Mouse (Mus musculus) megakaryocyte progenitor cell, adult 5-6 weeks (primary cell): ENCODE measurements at regions not wholly inside any gene's neighbourhood (a gene's known extent, or its start where the extent isn't known, plus 50 kb on each side); places are given as distances from the start of the nearest gene placed in this dataset.
A peak's percentile ranks its signal among the peaks of the same experiment; 100 is the strongest.
"Not testable (repeated sequence)": the region's sequence is repeated elsewhere in the genome, so short reads cannot be mapped to it uniquely, and the experiment has no call there.

ENCODE experiments used
- ATAC-seq: replicated peaks from 2 replicates; pipeline ENCODE4 v1.8.0; 2016; ENCODE audit warnings: mild to moderate bottlenecking, moderate TSS enrichment, inconsistent platforms; ENCODE audit not compliant: poor library complexity

DNA sequence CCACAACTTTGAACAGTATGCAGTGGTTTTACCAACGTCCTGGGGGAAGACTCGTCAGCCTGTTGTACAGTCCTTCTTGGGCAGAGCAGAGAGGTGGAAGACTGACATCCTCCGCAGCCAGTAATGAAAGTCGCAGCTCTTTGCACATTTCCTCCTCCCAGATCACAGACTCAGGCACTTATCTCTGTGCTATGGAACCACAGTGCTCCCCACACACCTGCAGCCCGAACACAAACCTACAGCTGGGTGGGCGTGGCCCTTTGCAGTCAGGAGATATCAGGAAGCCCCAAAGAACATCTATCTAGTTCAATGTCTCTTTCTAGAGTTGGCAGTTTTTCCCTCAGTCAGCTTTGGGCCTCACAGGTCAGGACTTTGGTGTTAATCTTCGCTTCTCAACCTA, 524.0 kb downstream of the Dad1 start:
- peak; percentile 68 for ATAC-seq

DNA sequence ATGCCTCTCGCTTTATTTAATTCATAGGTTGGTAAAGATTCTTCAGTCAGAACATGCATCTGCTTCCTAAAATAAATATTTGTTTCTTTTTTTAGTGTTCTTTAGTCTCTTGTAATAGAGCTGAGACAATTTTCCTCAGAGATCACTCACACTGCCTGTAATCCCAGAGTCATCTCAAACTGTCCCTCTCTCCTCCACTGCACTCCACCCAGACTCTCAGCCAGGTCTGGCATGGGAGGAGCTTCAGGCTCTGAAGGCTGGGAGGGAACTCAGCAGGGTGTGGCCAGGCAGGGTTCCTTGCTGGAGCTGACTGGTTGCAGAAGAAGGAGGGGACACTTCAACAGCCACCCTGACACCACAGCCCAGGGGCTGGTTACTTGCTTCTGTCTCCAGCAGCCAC, 524.8 kb downstream of the Dad1 start:
- peak; percentile 40 for ATAC-seq

DNA sequence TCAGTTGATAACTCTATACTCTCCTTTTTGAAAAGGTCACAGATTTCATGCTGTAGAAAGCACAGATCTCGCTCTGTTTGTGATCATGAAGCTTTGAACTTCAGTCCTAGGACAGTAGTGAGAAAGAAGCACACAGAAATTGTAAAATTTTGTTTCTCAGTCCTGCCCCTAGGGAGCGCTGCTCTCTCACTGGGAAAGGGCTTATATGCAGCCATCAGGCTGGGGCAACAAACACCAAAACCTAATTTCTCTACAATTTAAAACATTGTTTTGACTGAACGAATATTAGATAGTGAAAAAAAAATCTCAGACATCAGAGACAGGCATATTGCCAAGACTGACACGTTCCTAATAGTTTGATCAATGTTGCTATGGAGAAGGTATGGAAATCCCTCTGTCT, 527.0 kb downstream of the Dad1 start:
- ATAC-seq = peak; percentile 59

DNA sequence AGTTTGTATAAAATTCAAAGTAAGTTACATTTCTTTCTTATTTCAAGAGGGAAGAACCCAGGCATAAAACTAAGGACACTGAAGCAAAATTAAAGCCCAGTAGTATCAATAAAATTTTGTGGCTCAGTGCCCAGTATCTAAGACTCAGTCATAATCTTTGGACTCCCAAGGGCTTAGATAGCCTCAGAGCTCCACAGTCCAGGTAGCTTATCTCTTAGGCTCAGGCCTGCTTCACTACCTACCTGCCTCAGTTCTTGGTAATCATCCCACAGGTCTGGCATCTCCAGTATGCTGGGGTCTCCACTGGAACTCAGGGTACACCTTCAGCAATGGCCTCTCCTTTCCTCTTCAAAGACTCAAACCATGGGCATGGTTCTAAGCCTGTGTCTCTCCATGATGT, 530.3 kb downstream of the Dad1 start:
- peak; percentile 26; the same call in 1 of the 2 replicates for ATAC-seq

DNA sequence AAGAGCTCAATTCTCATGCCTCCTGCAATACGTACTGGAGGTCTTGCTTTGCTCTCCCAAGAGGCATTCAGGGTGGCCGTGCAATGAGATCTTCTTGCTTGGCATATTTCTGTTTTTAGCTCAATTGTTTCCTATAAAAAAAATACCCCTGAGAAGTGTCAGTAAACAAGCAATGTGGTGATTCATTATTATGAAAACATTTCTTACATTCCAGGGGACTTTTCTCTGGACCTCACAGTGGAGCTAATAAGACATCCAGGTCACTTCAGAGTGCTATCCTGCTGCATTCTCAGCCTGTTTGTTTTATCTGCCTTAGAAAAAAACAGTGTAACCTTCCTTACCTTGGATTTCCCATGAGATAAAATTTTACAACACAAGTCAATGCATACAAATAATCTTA, 532.0 kb downstream of the Dad1 start:
- not testable (repeated sequence) for ATAC-seq

DNA sequence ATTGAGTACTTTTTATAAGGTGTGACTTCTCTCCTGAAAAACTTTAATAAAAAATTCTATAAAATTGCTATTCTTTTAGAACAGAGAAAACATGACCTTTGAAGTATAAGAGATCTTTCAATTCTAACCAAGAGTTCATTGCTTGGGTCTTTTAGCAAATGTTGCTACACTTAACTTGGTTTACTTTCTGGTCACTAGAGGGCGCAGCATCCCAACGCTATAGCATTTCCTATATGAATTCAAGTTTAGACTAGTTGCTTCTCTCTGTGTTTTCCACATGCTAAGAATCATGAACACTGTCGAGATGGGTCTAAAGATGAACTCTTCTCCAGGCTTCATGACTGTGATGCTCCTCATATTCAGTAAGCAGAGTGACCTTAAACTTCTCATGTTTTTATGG, 544.3 kb downstream of the Dad1 start:
- peak; percentile 93 for ATAC-seq

DNA sequence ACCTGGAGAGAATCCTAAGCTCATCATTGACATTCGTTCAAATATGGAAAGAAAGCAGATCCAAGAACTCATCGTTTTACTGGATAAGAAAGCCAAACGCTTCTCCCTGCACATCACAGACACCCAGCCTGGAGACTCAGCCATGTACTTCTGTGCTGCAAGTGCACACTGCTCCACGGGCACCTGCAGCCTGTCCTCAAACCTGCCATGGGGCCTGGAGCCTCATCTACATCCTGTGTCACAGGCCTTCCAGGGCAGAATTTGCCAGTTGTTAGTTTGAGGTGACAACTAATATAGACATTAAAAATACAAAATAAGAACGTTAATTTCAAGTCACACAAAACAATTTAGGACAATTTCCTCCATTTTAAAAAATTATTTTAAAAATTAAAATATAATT, 549.6 kb downstream of the Dad1 start:
- not testable (repeated sequence) for ATAC-seq

DNA sequence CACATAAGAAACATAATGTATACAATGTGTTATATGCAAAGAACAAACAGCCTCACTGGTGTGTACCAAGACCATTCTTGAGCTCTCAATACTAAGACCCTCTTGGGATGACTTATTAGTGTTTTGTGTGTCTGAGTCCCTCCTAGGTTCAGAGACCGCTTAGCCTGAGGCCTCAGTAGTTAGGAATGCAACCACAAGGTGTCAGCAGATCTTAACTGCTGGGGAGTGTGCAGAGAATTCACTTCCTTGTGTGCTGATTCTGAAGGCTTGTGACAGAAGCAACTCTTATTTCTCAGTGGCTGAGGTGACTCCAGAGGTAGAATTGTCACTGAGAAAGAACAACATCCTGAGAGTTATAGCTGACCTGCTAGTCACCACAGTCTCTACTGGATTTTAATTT, 550.3 kb downstream of the Dad1 start:
- peak; percentile 77 for ATAC-seq

DNA sequence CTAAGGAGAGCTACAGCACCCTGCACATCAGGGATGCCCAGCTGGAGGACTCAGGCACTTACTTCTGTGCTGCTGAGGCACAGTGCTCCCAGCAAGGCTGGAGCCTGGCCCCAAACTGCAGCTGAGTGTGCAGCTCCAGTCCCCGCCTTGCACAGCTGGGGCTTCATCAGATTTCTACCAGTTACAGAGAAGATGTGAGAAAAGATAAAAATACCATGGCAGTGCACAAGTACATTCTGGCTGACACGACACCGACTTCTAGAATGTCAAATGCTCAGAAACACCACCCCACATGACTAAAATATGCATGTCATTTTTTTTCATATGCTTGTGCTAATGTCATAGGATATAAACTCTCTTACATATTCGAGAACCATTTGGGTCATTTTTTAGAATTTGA, 569.8 kb downstream of the Dad1 start:
- not testable (repeated sequence) for ATAC-seq

DNA sequence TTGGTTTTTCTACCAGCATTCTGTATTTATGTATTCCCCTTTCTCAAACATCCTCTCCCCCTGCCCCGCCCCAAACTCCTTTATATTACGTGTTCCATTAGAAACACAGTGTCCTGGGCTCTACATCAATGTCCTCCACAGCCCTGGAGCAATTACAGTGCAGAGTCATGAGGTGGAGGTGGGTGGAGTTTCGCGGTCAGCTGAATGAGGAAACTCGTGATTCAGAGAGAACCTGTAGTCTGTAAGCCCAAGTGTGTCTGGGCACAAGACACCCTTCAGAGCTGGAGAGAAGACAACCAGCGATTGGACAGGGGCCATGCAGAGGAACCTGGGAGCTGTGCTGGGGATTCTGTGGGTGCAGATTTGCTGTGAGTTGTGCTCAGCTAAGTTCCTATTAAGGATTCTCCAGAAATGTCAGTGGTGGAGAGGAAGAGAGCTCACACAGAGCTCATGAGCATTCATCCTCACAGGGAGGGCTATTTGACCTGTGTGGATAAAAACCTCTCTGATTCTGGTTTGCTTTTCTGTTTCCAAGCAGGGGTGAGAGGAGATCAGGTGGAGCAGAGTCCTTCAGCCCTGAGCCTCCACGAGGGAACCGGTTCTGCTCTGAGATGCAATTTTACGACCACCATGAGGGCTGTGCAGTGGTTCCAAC, 570.4 kb downstream of the Dad1 start:
- ATAC-seq = peak; percentile 87

DNA sequence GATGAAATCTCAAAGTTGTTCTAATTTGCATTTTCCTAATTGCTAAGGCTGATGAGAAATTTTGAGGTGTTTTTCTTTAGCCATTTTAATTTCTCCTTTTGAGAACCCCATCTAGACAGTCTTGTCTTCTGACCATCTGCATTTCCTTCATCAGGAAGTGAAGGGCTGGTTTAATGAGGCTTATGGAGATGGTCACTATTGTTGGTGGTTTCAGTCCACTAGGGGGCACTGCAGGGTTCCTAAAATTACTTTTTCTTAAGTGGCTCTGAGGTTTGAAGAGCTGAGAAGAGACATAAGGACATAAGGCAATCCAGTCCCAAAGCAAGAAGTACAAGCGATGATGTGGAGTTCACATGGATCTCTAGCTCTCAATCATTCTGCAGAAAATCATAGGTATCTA, 571.2 kb downstream of the Dad1 start:
- ATAC-seq = peak; percentile 73

DNA sequence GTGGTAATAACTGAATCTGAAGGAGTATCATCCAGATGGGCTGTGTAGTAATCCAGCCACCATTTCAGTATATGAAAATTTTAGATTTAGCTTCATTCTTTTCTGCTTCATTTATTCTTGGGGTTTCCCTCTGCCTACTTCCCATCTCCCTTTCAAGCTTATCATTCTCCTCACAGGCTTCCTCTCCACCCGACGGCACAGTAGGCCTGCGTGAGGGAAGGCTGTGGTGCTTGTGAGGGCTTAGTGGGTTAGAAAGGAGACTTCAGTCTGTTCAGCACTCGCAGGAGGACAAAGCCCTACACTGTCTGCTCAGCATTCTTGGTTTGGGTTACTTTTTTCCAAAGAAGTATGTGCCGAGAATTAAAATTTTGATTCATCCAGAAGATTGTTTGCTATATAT, 572.6 kb downstream of the Dad1 start:
- peak; percentile 69 for ATAC-seq

DNA sequence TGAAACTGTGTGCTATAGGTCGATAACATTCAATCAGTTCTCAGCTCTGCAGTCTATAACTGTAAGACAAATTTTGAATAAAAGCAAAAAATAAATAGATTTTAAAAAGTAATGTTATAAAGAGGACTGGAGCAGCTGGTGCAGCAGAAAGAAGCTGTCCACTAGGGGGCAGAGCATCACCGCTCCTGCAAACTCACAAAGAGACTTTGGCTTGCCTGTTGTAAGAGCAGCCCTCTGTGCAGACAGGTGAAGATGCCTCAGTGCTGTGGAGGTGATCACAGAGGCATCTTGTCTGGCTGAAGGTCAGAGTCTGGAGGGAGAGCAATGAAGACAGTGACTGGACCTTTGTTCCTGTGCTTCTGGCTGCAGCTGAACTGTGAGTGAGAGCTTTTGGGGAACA, 588.2 kb downstream of the Dad1 start:
- peak; percentile 74 for ATAC-seq

DNA sequence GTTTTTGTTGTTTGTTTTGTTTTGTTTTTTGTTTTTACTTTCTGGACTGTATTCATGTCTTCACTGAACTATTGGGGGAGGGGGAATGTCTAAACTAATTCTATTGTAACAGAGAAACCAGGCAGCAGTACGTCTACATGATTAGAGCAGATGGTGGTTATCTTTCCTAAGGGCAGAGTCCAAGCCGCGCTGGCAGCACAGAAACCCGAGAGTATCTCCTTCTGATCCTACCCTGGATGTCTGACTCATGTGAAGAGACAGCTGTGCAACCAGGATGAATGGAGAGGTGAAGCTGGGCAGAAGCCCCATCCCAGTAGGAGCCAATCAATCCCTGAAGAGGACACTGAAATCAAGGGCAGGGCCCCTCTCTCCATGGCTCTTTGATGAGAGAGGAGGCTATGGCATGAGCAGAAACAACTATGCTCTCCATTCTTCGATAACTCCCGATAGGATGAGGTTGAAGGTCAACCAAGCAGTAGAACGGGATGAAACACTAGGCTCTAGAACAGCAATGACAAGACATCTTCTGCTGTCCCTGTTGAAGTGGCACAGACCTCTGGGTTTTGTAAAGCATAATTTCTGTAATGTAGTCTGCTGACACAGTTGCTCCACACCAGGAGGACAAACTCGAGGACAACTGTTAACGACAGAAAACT, 591.1 kb downstream of the Dad1 start:
- ATAC-seq = not testable (repeated sequence)

DNA sequence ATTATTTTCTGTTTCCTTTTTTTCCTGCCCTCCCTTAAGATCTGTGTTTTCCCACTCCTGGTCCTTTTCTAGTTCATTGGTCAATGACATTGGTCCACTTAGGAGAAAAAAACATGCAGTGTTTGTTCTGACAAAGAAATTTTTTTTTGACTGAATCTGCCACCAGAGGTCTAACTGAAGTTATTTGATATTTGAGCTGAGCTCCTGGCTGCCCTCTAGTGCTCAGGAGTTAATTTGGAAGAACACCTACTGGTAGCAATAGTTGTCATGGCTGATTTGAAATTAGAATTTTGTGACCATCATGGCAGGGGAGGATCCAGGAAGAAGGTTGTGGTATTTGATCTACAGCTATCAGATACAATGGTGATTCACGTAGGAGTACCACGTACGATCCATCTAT, 599.2 kb downstream of the Dad1 start:
- ATAC-seq = peak; percentile 83

DNA sequence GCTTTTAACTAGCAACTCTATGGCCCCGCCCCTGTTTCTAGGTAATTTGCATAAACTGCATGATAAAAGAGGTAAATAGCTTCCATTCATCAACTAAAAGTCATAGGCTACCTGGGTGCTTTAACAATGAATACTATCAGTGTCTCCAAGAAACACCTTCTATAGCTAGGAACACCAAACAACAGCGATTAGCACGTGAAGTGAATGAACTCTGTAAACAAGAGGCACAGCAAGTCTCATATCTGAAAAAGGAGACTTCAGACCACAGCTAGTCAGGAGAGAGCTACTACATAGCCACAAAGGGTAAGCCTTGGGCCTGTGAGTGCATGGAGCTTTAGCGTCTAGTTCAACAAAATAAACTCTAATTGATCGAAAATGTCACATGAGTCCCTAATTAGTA, 602.8 kb downstream of the Dad1 start:
- not testable (repeated sequence) for ATAC-seq

DNA sequence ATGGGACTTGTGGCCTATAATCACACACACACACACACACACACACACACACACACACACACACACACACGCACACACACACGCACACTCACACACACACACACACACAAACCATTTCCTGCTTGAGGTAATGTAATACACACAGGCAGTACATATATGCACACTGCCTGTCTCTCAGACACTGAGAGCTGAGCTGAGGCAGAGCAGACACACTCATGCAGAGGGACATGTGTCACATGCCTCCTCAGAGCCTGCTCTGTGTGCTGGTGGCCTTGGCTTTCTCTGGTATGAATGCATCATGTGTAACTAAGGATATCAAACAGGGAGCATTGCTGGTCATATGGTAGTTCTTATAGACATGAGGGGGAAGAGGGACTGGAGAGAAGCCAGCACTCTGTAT, 604.7 kb downstream of the Dad1 start:
- ATAC-seq = not testable (repeated sequence)

DNA sequence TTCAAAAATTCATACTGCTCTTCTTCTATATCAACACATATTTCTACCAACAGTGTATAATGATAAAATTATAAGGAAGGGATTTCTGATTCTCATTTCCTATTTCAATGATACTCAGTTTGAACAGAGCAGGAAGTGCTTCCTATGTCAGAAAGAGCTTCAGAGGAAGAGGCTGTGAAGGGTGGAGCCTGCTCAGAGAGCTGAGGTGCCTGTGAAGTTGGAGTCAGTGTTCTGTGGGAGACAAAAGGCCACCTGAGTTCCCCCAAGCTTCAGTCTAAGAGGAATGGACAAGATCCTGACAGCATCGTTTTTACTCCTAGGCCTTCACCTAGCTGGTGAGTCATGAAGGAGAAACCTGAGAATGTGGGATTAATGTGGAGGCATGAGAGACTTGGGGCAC, 613.5 kb downstream of the Dad1 start:
- ATAC-seq = not testable (repeated sequence)

DNA sequence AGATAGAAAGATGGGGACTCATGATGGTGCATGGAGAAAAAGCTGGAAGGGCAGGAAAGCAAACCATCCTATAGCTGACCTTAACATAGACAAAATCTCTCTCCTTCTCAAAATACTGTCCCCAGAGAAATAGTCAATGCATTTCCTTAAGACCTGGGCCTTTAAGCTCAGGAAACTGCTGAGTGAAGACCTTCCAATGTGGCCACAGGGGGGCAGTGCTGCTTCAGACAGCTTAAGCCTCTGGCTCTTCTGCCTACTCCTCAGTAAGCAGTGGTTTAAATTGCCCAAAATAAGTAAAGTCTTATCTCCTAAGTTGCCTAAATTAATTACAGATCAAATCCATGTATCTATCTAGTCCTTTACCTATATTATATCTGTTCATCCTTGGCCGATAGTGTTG, 616.2 kb downstream of the Dad1 start:
- ATAC-seq = peak; percentile 87

DNA sequence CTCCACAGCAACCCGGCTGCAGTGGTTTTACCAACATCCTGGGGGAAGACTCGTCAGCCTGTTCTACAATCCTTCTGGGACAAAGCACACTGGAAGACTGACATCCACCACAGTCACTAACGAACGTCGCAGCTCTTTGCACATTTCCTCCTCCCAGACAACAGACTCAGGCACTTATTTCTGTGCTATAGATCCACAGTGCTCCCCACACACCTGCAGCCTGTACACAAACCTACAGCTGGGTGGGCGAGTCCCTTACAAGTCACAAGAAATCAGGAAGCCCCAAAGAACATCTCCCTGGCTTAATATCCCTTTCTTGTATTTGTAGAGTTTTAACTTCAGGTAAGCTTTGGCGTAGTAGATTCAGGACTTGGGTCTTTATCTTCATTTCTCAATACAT, 618.7 kb downstream of the Dad1 start:
- ATAC-seq = not testable (repeated sequence)

DNA sequence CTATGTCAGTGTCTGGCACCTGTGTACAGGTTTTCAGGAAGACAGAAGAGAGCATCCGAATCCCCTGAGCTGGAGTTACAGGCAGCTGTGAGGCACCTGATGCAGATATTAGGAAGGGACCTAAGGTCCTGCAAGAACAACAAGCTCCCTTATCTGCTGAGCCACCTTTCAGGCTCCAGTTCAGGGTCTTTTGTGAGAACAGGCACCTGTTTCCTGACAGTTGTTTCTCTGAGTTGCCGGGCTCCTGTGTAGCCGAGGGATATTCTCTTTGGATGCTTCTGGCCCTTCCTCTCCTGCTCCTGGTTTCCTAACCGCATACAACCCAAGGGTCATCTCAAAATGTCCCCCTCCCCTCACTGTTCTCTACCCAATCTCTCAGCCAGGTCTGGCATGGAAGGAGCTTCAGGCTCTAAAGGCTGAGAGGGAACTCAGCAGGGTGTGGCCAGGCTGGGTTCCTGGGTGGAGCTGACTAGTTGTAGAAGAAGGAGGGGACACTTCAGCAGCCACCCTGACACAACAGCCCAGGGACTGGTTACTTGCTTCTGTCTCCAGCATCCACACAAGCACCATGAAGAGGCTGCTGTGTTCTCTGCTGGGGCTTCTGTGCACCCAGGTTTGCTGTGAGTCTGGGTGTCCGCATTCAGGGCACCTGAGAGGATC, 619.5 kb downstream of the Dad1 start:
- peak; percentile 58 for ATAC-seq

DNA sequence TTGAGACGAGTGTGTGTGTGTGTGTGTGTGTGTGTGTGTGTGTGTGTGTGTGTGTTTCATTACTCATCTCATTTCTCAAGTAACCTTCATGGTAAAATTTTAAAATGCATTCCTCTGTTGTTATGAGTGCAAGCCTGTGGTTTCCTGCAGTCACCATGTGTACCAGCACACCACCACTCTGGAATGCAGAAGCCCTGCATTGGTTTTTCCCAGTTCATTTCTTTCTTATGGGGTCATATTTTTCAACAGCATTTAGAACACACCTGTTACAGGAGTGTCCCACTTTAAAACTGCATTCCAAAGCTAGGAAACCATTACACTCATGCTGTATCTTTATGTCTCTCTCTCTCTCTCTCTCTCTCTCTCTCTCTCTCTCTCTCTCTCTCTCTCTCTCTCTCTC, 620.2 kb downstream of the Dad1 start:
- ATAC-seq = not testable (repeated sequence)
